Mouse (Mus musculus): ENCODE results near the gene Tmprss6. TPM values are rescaled to one million over a fixed set of nuclear protein-coding genes. Genes with fewer than 3 reads are reported as not detected.

The Tmprss6 gene
- polyA plus RNA-seq, 1 experiment from 2014 or later, result 0.14 TPM

DNA sequence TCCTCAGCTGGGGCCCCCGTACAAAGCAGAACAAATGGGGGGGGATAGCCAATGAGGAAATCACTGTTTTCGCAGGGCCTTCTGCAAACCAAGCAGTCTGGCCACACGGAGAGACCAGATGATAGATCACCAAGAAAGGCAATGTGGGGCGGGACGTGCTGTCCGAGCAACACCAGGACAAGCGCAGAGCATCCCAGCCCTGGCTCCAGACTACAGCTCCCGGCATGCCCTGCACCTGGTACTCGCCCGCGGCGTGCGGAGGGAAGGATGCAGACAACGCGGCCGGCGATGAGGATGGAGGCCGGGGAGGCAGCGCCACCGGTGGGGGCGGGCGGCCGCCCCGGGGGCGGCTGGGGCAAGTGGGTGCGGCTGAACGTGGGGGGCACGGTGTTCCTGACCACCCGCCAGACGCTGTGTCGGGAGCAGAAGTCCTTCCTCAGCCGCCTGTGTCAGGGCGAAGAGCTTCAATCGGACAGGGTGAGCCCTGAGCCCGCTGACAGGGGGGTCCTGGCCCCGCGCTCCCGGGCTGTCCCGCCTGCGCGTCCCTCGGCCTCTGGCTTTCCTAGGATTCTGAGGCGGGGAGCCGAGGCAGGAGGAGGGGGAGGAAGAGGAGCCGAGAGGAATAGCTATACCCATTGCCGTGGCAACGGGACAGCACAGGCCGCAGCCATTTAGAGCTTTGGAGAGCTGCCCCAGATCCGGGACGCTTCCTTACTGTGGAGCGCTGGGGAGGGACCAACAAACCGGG is 39.9 kb downstream of the Tmprss6 start, which contains the start of gene Kctd17:
Gene Kctd17, plus strand, starts transcription at position 174 of the 748 bp plus-strand sequence.
- Histone ChIP-seq H3K27ac (peak within 1 kb of the TSS; percentile 76), H3K9me3 (replicated peaks) (no peaks in the 10 kb centered on the region), H3K27me3 (peaks cover 3% of the 10 kb centered on the region; the same call in 1 of the 2 replicates), H3K9ac (peak within 1 kb of the TSS; percentile 82), H3K4me1 (peaks cover 24% of the 10 kb centered on the region), H3K36me3 (peaks cover 28% of the 10 kb centered on the region), H3K4me2 (replicated peaks) (peak within 1 kb of the TSS; percentile 80), H3K4me3 (peak within 1 kb of the TSS; percentile 56)
- WGBS, result 1% methylated on average over 52 of the region's 52 CpGs
- ATAC-seq (ENCODE audit: low FRiP score), result peak; percentile 91

GRCm38 (mm10) chr15:78425230-78425629 is 43.2 kb downstream of the Tmprss6 start:
- Histone ChIP-seq H3K4me2 (replicated peaks) (no peak overlapping the region), H3K36me3 (peaks cover under 1% of the 10 kb centered on the region; the same call in 1 of the 2 replicates), H3K27me3 (peaks cover 3% of the 10 kb centered on the region), H3K9ac (no peak overlapping the region), H3K9me3 (replicated peaks) (no peaks in the 10 kb centered on the region), H3K4me1 (peaks cover 16% of the 10 kb centered on the region), H3K4me3 (no peak overlapping the region), H3K27ac (no peak overlapping the region)
- no peak for ATAC-seq (ENCODE audit: low FRiP score)
- WGBS, result 58% methylated on average over 4 of the region's 4 CpGs

DNA sequence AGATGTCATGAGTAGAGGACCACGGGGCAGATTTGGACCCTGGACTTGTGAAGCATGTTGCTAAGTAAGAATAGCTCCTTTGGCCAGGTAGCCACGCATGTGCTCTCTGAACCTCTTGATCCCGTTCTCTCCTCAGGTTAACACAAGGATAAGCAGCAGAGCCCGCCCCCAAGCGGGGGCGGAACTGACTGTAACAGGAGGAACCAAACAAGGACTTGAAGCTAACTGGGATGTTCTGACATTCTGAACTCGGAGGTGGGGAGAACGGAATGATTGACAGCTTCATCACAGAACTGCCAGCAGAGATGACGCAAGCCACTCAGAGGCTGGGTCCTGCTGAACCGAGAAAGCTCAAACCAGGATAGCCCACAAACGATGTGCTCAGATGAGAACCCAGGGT is 43.9 kb downstream of the Tmprss6 start:
- no peak overlapping the region for H3K27ac ChIP-seq
- H3K9ac ChIP-seq, result no peak overlapping the region
- H3K4me1 ChIP-seq, result peaks cover 8% of the 10 kb centered on the region
- no peak overlapping the region for H3K4me2 ChIP-seq (replicated peaks)
- no peak for ATAC-seq (ENCODE audit: low FRiP score)
- WGBS, result 32% methylated on average over 11 of the region's 11 CpGs
- H3K36me3 ChIP-seq, result no peaks in the 10 kb centered on the region
- peaks cover 3% of the 10 kb centered on the region for H3K27me3 ChIP-seq
- no peak overlapping the region for H3K4me3 ChIP-seq
- no peaks in the 10 kb centered on the region for H3K9me3 ChIP-seq (replicated peaks)

DNA sequence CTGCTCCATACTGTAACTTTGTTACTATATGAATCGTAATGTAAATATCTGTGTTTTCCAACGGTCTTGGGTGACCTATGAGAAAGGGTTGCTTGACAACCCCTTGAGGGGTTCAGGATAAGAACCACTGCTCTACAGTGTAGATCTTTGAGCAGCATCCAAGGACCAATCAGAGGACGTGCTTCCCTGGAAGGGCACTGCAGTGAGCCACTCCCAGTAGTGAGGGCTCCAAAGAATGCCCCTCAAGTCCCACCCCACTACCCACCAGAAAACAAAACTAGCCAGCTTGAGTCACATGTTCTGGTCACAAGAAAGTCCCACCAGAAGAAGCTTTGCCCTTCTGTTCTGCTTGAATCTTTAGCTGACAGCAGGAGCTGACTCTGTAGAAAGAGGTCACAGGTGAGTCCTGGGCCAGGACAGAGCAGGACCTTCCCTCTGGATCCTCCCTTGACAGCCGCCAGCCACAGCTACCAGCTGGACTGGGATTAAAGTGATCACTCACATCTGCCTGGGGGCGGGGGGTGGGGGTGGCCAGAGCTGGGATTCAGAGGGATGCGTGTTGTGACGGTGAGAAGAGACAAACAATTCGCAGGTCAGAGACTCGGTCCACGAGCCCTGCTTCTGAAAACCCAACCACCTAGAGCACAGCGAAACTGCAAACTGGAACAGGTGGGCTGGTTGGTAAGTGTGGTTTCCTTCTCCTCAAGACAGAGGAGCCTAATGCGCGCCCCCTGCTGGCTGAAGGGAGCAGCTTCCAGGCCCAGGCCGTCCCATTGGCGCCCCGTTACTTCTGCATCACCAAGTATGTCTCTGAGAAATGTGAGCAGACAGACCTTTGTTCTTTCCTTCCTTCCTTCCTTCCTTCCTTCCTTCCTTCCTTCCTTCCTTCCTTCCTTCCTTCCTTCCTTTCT is 46.1 kb downstream of the Tmprss6 start:
- H3K4me2 ChIP-seq (replicated peaks), result no peak overlapping the region
- WGBS, result 14% methylated on average over 16 of the region's 16 CpGs

GRCm38 (mm10) chr15:78420395-78420794 is 48.0 kb downstream of the Tmprss6 start:
- Histone ChIP-seq H3K4me1 (peaks cover 3% of the 10 kb centered on the region; the same call in 1 of the 2 replicates), H3K36me3 (no peaks in the 10 kb centered on the region), H3K4me2 (replicated peaks) (no peak overlapping the region), H3K27me3 (peaks cover 3% of the 10 kb centered on the region), H3K9ac (no peak overlapping the region), H3K9me3 (replicated peaks) (no peaks in the 10 kb centered on the region), H3K4me3 (no peak overlapping the region), H3K27ac (no peak overlapping the region)
- no peak for ATAC-seq (ENCODE audit: low FRiP score)
- WGBS, result 85% methylated on average over 13 of the region's 13 CpGs

More for the DNA sequence above, 46.1 kb downstream of the Tmprss6 start:
- Histone ChIP-seq H3K36me3 (no peaks in the 10 kb centered on the region), H3K27me3 (peaks cover 3% of the 10 kb centered on the region), H3K9ac (no peak overlapping the region), H3K9me3 (replicated peaks) (no peaks in the 10 kb centered on the region), H3K4me1 (peaks cover 3% of the 10 kb centered on the region; the same call in 1 of the 2 replicates), H3K4me3 (no peak overlapping the region), H3K27ac (no peak overlapping the region)
- ATAC-seq (ENCODE audit: low FRiP score), result no peak

- Histone ChIP-seq H3K4me1 (no peaks in the 10 kb centered on the region), H3K27me3 (no peaks in the 10 kb centered on the region), H3K9ac (peak overlapping the region; percentile 8; the same call in 1 of the 2 replicates), H3K27ac (no peak overlapping the region), H3K4me2 (replicated peaks) (no peak overlapping the region), H3K9me3 (replicated peaks) (no peaks in the 10 kb centered on the region), H3K4me3 (no peak overlapping the region), H3K36me3 (peaks cover 4% of the 10 kb centered on the region)
- 19% methylated on average over 4 of the region's 4 CpGs for WGBS
- no peak for ATAC-seq (ENCODE audit: low FRiP score)
Measured at GRCm38 (mm10) chr15:78416937-78417336, 51.5 kb downstream of the Tmprss6 start.

GRCm38 (mm10) chr15:78414157-78414556 is 54.3 kb downstream of the Tmprss6 start:
- Histone ChIP-seq H3K4me3 (no peak overlapping the region), H3K9me3 (replicated peaks) (no peaks in the 10 kb centered on the region), H3K27me3 (peaks cover 27% of the 10 kb centered on the region), H3K9ac (no peak overlapping the region), H3K27ac (no peak overlapping the region), H3K4me2 (replicated peaks) (no peak overlapping the region), H3K4me1 (peaks cover 14% of the 10 kb centered on the region), H3K36me3 (peaks cover 4% of the 10 kb centered on the region)
- no peak for ATAC-seq (ENCODE audit: low FRiP score)
- 94% methylated on average over 8 of the region's 8 CpGs for WGBS

GRCm38 (mm10) chr15:78413719-78414117 is 54.7 kb downstream of the Tmprss6 start:
- WGBS, result 47% methylated on average over 1 of the region's 1 CpGs
- H3K27ac ChIP-seq, result no peak overlapping the region
- no peak overlapping the region for H3K9ac ChIP-seq
- no peaks in the 10 kb centered on the region for H3K9me3 ChIP-seq (replicated peaks)
- no peak overlapping the region for H3K4me3 ChIP-seq
- no peak for ATAC-seq (ENCODE audit: low FRiP score)
- H3K27me3 ChIP-seq, result peaks cover 31% of the 10 kb centered on the region
- peaks cover 14% of the 10 kb centered on the region for H3K4me1 ChIP-seq
- H3K36me3 ChIP-seq, result peaks cover 4% of the 10 kb centered on the region
- H3K4me2 ChIP-seq (replicated peaks), result no peak overlapping the region

DNA sequence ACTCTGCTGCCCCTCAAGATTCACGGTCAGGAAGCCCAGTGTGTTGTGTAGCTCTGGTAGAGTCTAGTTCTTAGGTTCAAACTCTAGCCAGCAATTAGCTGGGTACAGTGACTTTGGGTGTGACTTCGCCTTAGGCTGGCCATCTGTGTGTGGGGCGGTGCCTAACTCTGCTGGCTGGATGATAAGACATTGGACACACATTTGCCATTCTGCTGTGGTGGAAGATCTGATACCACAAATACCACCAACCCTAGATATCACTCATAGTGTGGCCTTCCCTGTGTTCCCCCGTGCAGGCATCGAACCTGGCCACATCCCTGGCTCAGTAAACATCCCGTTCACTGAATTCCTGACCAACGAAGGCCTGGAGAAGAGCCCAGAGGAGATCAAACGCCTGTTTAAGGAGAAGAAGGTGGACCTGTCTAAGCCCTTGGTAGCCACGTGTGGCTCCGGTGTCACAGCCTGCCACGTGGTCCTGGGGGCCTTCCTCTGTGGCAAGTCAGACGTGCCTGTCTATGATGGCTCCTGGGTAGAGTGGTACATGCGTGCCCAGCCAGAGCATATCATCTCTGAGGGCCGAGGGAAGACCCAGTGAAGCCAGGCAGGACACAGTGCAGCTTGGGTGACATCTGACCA is 55.2 kb downstream of the Tmprss6 start:
- H3K27ac ChIP-seq, result no peak overlapping the region
- peaks cover 4% of the 10 kb centered on the region for H3K36me3 ChIP-seq
- H3K4me3 ChIP-seq, result no peak overlapping the region
- ATAC-seq (ENCODE audit: low FRiP score), result no peak
- H3K4me1 ChIP-seq, result peaks cover 14% of the 10 kb centered on the region
- no peak overlapping the region for H3K9ac ChIP-seq
- WGBS, result 86% methylated on average over 14 of the region's 14 CpGs
- H3K27me3 ChIP-seq, result peaks cover 36% of the 10 kb centered on the region
- no peak overlapping the region for H3K4me2 ChIP-seq (replicated peaks)
- no peaks in the 10 kb centered on the region for H3K9me3 ChIP-seq (replicated peaks)

- Histone ChIP-seq H3K27ac (no peak overlapping the region), H3K4me1 (peaks cover 35% of the 10 kb centered on the region), H3K9me3 (replicated peaks) (no peaks in the 10 kb centered on the region), H3K4me3 (peak overlapping the region; percentile 28), H3K36me3 (peaks cover 4% of the 10 kb centered on the region), H3K27me3 (peaks cover 39% of the 10 kb centered on the region), H3K9ac (no peak overlapping the region; the same call in 1 of the 2 replicates), H3K4me2 (replicated peaks) (peak overlapping the region; percentile 52)
- no peak for ATAC-seq (ENCODE audit: low FRiP score)
- WGBS, result 6% methylated on average over 12 of the region's 12 CpGs
Measured at GRCm38 (mm10) chr15:78409570-78410052, 58.8 kb downstream of the Tmprss6 start.

- ATAC-seq (ENCODE audit: low FRiP score), result peak; percentile 89
- H3K9me3 ChIP-seq (replicated peaks), result no peaks in the 10 kb centered on the region
- WGBS, result under 1% methylated on average over 40 of the region's 40 CpGs
- no peaks in the 10 kb centered on the region for H3K36me3 ChIP-seq
- H3K27ac ChIP-seq, result peak within 1 kb of the TSS; percentile 90
- H3K4me3 ChIP-seq, result peak within 1 kb of the TSS; percentile 59
- peak within 1 kb of the TSS; percentile 68 for H3K9ac ChIP-seq
- peak within 1 kb of the TSS; percentile 83 for H3K4me2 ChIP-seq (replicated peaks)
- peaks cover 35% of the 10 kb centered on the region for H3K27me3 ChIP-seq
- peaks cover 54% of the 10 kb centered on the region for H3K4me1 ChIP-seq
Measured at GRCm38 (mm10) chr15:78406293-78406934, 62.0 kb downstream of the Tmprss6 start, which contains the start of gene Mpst. Gene Mpst (plus strand): TSS chr15:78406416.

Data from hindbrain, embryonic 12.5 days (tissue).